Mouse (Mus musculus) gastrocnemius, adult 2 months (tissue): Measurements from ENCODE around the gene Gng2. TPM values are rescaled to one million over a fixed set of nuclear protein-coding genes. Genes with fewer than 3 reads are reported as not detected.

Experiments used
- DNase-seq: peaks from one replicate; pipeline ENCODE4 v3.0.0; 2022
- H3K27ac ChIP-seq: fragments of 200-600 bp; 2 replicates; pipeline ENCODE4 v1.8.1; 2022; ENCODE audit warnings: mild to moderate bottlenecking
- H3K4me3 ChIP-seq: fragments of 200-600 bp; 2 replicates; pipeline ENCODE4 v1.8.1; 2022; ENCODE audit warnings: mild to moderate bottlenecking, moderate library complexity
- CTCF ChIP-seq: fragments of 200-600 bp; IDR thresholded peaks from 2 replicates; pipeline ENCODE4 v1.8.1; 2022; ENCODE audit warnings: antibody characterized with exemption, mild to moderate bottlenecking, moderate library complexity
- intact Hi-C: fragments of 180-260 bp; cut with DNase I; formaldehyde crosslinking; loops from one replicate; pipeline ENCODE4 v1.15.1; 2025
- total RNA-seq, 2 experiments: library from RNA; stranded (reverse); gene quantifications; 2 replicates each; pipeline ENCODE4 v1.2.3; 2021

The Gng2 gene
- total RNA-seq, 2 experiments from 2014 or later: 3.1 to 4.0 TPM

DNA sequence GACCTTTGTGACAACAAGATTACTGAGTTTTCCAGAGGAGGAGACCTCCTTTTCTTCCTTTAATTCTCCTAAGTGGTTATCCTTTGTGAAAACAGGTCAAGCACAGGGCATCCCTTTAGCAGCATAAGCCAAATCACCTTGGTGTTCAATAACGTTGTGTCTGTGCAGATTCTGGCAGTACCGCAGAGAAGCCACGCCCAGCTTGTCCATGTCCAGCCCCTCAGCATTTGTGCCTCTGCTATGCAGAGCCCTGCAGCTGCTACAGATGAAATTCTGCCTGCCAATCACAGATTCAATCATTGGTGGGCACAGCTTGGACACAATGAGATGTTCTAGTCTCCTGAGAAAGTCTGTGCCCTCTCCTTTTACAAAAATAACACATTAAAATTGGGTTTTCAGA lies 14.4 kb upstream of the Gng2 start:
- TF ChIP-seq CTCF: no peak
- intact Hi-C loops: no loop called here
- H3K27ac ChIP-seq: no peak overlapping the region
- DNase-seq: no peak
- H3K4me3 ChIP-seq: no peak overlapping the region

DNA sequence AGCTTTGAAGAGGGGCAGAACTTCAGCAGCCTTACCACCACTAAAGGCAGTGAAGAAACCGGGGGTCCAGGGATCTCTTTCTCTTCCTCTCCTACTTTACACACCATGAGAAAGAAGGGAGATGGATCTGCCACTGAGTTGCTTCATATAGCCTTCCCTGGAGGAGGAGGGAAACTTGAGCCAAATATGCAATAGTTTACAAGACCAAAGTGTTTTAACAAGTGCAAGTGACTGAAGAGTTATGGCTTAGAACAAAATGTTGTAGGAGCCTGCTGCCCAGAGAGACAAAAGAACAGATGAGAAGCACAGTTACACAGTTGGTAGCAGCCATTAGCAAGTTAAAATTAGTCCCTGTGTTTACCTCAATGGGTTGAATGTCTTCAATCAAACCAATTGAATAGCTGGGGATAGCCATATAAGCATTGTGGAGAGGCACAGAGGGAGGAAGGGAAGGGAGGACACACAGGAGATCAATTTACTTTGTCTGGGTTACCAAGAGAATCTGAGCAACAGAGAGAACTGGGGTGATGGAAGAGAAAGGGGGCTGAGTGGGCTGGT lies 13.1 kb upstream of the Gng2 start:
- no peak for DNase-seq
- no peak overlapping the region for H3K4me3 ChIP-seq
- intact Hi-C loops: no loop called here
- no peak overlapping the region for H3K27ac ChIP-seq
- TF ChIP-seq CTCF: no peak

DNA sequence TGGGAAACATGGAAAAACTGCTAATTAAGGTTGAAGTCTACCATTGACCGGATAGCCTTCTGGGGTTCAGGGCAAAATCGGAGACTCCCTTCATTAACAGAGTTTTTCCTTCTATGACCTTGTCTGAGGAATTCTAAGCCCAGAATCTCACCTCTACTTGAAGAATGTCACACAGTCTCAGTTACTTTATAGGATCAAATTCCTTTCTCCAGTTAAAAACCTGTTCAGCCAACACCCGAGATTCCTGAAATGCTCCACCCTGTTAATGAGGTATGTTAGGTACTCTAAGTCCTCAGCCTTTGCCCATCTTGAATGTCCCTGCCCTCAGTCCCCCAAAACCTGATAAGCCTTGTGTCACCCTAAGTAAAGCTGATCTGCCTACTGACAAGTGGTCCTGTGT lies 11.0 kb upstream of the Gng2 start:
- no peak for TF ChIP-seq CTCF
- H3K4me3 ChIP-seq: no peak overlapping the region
- intact Hi-C loops: no loop called here
- no peak for DNase-seq
- no peak overlapping the region for H3K27ac ChIP-seq

DNA sequence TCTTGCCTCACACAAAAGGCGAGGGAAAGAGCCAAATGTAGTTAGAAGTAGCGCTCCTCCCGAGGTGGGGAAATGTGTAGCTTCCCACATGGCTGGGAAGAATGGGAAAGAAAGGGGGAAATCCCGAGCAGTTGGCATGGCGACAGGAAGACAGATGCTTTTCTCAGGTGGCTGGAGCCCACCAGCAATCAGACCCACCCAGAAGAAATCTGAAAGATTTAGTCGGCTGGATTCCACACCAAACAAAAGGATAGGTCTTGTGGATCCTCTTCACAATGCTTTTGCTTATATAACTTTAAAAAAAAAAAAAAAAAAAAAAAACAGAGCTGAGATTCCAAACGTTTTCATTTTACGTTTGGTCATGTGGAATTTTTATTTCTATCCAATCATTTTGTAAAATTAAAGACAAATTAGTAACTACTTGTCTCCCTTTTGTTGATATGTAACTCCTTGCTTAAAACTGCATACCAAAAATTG lies 10.0 kb upstream of the Gng2 start:
- DNase-seq: no peak
- Histone ChIP-seq H3K27ac (peak overlapping the region; percentile 54; the same call in 1 of the 2 replicates), H3K4me3 (peak overlapping the region; percentile 56)
- no peak for TF ChIP-seq CTCF
- intact Hi-C loops: no loop called here

- TF ChIP-seq CTCF: no peak
- Histone ChIP-seq H3K27ac (peak overlapping the region; percentile 54), H3K4me3 (peak overlapping the region; percentile 56)
- intact Hi-C loops: no loop called here
- DNase-seq: peak; percentile 38
These were observed 9.4 kb upstream of the Gng2 start for GRCm38 (mm10) chr14:19986614-19987357.

DNA sequence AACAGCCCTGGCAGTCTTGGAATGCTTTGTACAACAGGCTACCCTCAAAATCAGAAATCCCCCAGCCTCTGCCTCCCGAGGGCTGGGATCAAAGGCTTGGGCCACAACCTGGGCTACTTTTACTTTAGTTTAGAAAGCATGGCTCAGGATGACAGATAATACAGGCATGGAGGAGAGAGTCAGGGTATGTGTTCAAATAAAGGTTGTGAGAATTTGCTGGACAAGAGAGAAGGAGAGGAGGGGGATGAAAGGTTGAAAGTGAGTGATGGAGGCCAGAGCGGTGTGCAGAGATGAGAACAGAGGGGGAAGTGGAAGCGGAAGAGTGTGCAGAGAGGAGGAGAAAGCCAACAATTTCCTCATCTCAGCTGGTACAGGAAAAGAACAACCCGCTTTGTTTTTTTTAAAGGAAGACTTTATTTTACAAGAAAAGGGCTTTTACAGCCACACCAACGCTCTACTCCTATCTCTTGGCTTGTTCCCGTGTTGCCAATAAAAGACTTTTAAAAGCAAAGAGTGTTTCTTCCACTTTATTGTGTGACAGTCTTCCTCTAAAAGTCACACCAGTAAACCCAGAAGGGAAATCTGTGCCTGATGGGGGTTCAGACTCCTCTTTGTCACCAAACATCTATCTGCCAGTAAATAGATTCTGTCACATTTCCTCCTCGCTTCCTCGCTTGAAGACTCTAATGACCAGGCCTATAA lies 8.6 kb upstream of the Gng2 start:
- intact Hi-C loops: no loop called here
- peak overlapping the region; percentile 23; the same call in 1 of the 2 replicates for H3K4me3 ChIP-seq
- peak overlapping the region; percentile 54 for H3K27ac ChIP-seq
- DNase-seq: no peak
- TF ChIP-seq CTCF: no peak

DNA sequence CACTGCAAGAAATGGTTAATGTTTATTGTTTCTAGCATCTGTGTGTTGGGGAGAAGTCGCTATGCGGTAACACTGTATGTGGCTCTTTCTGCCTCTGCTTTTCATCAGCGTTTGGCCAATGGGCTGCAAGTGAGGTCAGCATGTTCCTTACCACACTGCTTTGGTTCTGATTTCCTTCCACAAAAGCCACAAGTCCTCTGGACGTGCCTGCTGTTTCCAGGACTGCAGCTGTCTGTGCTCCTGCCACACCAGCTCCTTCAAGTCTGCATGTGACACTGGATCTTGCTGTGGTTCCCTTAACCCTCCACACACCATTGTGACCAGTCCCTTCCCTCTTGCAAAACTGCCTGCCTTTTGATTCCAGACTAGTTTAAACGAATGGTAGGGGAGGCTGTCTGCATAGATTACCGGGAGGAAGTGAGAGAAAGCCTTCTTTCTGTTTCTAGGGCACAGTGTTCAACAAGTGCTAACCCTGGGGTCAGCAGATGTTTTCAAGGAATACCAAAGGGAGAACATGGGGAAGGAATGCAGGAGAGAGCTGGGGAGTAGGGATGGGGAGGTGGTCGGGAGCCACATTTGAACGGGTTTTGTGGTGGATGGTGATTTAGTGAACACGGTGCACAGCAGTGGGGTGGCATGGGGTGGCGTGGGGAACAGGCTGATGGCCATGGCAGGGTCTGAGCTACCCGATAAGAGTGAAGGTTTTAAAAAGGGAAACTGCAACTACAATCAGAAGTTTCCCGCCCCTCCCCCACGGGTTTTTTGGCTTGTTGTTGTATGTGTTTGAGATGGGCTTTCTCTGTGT lies 7.9 kb upstream of the Gng2 start:
- no peak for TF ChIP-seq CTCF
- Histone ChIP-seq H3K27ac (no peak overlapping the region; the same call in none of the 2 replicates), H3K4me3 (peak overlapping the region; percentile 23)
- intact Hi-C loops: no loop called here
- peak; percentile 36 for DNase-seq

DNA sequence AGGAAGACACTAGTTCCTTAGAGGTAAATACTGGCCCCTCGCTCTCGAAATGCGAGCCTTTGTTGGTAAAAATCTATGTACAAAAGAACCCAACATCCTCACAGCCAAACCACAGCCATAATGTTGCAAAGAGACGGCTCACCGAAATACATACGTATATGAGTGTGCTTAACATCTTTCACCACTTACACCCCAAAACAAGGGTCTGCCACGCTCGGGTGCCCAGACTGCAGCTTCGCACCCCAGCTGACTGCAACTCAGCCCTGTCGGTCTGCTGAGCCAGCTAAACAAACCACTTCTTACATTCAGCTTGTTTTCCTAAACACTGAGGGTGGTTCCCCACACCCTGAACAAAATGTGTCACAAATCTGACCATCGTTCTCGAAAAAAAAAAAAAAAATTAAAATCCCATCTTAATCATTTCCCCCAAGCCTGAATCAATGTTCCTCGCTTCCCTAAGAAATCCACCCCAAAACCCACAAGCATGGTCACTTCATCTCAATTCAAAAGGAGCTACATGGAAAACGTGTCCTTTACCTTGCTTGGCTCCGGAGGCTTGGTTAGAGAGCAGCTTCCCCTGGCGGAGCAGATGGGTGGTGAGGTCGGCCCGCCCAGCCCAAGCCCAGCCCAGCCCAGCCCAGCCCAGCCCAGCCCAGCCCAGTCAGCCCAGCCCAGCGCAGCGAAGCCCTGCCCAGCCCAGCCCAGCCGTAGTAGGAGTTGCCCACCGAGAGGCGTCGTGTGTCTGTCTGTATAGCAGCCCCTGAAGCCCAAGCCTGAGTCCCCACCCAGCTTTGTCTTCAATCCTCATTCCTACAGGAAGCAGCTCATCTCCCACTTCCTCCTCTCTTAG lies 781 bp downstream of the Gng2 start:
- peak overlapping the region; percentile 63 for H3K27ac ChIP-seq
- peak overlapping the region; percentile 70 for H3K4me3 ChIP-seq
- DNase-seq: peak; percentile 75
- intact Hi-C loops: no loop called here
- TF ChIP-seq CTCF: peak; percentile 48

DNA sequence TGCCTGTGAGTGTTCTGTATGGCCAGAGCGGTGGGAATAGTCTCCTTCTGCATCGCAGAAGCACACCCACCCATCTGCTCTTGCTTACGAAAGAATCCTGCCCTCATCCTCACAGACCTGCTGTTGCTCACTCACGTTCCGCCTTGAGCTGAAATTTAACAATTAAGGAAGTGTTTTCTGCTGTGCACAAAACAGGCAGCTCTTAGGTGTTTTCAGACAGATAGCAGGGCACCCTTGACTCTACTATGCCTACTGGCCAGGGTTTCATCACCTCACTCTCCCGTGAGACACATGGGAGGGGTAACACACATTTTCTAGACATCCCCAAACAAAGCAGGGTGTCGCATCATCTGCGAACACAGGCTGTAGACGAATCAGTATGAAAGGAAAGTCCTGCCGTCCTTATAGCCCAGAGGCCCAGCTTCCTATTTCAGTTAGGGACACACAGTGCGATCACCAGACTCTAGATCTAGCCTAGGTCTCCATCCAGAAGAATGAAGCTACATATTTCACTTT lies 2.4 kb downstream of the Gng2 start:
- intact Hi-C loops: no loop called here

DNA sequence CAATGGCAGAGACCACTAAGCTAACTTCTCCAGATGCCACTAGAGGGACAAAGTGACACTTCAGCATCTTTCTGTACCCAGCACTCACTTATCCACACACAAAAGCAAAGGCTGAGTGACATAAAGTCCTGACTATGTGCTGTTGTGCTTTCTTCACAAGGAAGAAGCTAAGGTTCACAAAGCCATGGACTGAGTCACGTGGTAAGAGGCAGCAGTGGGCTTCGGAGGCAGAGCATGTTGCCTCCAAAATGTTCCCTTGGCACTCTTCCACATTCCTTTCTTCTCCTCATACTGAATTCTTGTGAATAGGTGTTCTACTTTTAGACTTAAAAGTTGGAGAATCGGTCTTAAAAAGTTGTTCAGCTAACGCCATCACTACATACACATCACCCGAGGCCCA lies 3.0 kb downstream of the Gng2 start:
- intact Hi-C loops: no loop called here
- no peak for DNase-seq
- no peak for TF ChIP-seq CTCF
- H3K27ac ChIP-seq: no peak overlapping the region
- no peak overlapping the region for H3K4me3 ChIP-seq

More for the DNA sequence above, 2.4 kb downstream of the Gng2 start:
- DNase-seq: no peak
- no peak for TF ChIP-seq CTCF
- Histone ChIP-seq H3K4me3 (peak overlapping the region; percentile 33), H3K27ac (peak overlapping the region; percentile 16; the same call in 1 of the 2 replicates)

DNA sequence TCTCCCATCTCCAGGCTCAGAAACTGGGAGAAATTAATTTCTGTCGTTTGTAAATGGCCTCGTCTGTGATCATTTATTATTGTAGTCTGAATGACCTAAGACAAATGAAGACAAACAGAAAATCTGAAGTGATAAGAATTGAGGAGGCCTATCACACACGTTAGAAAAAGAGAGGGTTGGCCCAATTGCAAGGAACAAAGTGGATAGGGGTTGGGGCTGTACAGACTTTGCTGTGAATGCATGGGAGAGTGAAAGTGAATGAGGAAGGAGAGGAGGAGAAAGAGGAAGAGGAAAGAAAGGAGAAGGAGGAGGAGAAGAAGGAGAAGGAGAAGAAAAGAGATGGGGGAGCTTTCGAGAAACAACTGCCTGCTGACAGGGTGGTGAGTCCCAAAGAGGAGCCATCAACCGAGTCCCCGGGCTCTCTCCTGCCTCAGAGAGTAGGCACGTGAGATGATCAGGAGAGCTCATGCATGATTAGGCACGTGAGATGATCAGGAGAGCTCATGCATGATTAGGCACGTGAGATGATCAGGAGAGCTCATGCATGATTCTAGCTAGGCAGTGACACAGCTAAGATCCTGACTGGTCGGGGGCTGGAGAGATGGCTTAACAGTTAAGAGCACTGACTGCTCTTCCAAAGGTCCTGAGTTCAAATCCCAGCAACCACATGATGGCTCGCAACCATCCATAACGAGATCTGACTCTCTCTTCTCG lies 5.0 kb downstream of the Gng2 start:
- intact Hi-C loops: no loop called here
- TF ChIP-seq CTCF: no peak
- Histone ChIP-seq H3K4me3 (no peak overlapping the region), H3K27ac (no peak overlapping the region)
- no peak for DNase-seq
